Mouse (Mus musculus): Measurements from ENCODE around the gene Src. TPM values are rescaled to one million over a fixed set of nuclear protein-coding genes. Genes with fewer than 3 reads are reported as not detected.
A peak's percentile ranks its signal among the peaks of the same experiment; 100 is the strongest.
"Not testable (repeated sequence)": the region's sequence is repeated elsewhere in the genome, so short reads cannot be mapped to it uniquely, and the experiment has no call there.

Src gene
- 16.9 and 17.3 TPM in 2 replicates for polyA plus RNA-seq (2015; fragmentation: Nextera tagmentation; extraction: Ambion mirVana)

DNA sequence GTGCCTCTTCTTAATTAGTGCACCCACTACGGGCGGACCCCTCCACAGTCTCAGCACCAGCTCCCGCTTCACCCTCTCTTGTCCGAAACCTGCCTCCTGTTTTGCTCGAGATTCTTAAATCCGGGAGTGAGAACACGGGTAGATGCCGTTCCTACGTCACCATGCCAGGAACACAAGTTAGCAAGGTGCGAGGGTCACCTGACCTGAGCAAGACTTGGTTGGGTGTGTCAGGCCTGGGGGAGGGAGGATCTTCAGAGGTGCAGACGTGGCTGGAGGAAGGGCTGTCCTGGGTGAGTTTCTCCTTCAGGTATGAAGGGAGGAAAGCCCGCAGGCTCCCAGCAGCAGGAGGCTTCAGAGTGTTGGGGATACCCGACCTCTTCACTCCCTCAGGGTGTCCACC is at the start of gene Src:
TSS of gene Src (plus strand) at position 239 of the 400 bp plus-strand sequence.
- ATAC-seq (ENCODE audit: low FRiP score, low TSS enrichment), result no peak
- H3K27ac ChIP-seq (ENCODE audit: low read length), result no peak within 1 kb of the TSS
- 24% methylated on average over 13 of the region's 13 CpGs for WGBS

DNA sequence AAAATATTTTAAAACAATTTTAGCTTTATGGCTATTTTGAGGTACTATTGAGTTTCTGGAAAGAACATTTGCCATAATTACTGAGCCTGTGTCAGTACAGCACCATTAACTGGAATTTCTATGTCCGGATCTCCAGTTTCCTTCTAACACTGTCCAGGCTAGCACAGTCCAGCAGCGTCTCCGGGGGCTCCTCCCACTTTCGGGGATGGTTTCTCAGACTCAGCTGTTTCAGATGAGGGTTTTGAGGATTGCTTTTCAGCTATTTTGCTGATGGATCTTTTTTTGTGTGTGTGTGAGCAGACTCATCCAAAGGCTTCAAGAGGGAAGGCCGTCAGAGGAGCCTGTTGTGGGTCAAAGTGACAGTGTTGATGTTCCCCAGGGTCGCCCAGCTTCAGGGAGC is 46.5 kb upstream of the Src start:
- WGBS, result 64% methylated on average over 6 of the region's 6 CpGs
- no peak overlapping the region for H3K27ac ChIP-seq (ENCODE audit: low read length)
- peaks cover 30% of the 10 kb centered on the region for H3K4me1 ChIP-seq (ENCODE audit: insufficient read depth, low read length)
- H3K9me3 ChIP-seq (ENCODE audit: low read length), result no peaks in the 10 kb centered on the region
- no peak overlapping the region for H3K4me3 ChIP-seq (ENCODE audit: low read length)
- no peaks in the 10 kb centered on the region for H3K27me3 ChIP-seq (ENCODE audit: insufficient read depth, low read length)
- H3K9ac ChIP-seq (replicated peaks; ENCODE audit: low read length), result no peak overlapping the region
- ATAC-seq (ENCODE audit: low FRiP score, low TSS enrichment), result no peak
- H3K36me3 ChIP-seq (ENCODE audit: insufficient read depth, low read length), result 0 out of 2 replicates have a peak, but pooled peaks cover 10% of the 10 kb centered on the region
- no peak overlapping the region for H3K4me2 ChIP-seq (replicated peaks; ENCODE audit: low read depth, low read length)

More for the DNA sequence above, at the start of gene Src:
- Histone ChIP-seq H3K36me3 (ENCODE audit: insufficient read depth, low read length) (no peaks in the 10 kb centered on the region), H3K27me3 (ENCODE audit: insufficient read depth, low read length) (no peaks in the 10 kb centered on the region), H3K9me3 (ENCODE audit: low read length) (no peaks in the 10 kb centered on the region), H3K9ac (replicated peaks; ENCODE audit: low read length) (0 out of 2 replicates have a peak within 1 kb of the TSS, but pooled peaks have one; percentile 9), H3K4me2 (replicated peaks; ENCODE audit: low read depth, low read length) (no peak within 1 kb of the TSS), H3K4me3 (ENCODE audit: low read length) (no peak within 1 kb of the TSS), H3K4me1 (ENCODE audit: insufficient read depth, low read length) (peaks cover 24% of the 10 kb centered on the region)

DNA sequence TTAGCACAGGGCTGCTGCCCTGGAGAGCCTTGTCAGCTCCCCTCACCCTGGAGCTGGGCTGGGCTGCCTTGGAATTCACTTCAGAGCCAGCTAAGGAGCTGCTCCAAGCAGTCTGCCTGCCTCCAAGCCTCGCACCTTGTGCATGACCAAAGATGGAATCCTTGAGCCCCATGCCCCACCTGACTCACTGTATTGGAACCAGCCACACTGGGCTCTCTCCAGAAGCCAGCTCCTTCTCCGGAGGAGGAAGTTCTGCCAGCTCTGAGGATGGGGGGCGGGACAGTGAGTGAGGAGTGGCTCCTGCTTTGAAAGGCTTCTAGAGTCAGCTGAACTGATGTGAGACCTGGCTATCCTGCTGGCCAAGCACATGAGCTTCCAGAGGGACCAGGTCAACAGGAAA is 44.6 kb upstream of the Src start:
- no peak overlapping the region for H3K27ac ChIP-seq (ENCODE audit: low read length)
- no peak overlapping the region for H3K9ac ChIP-seq (replicated peaks; ENCODE audit: low read length)
- 69% methylated on average over 3 of the region's 3 CpGs for WGBS
- H3K4me3 ChIP-seq (ENCODE audit: low read length), result no peak overlapping the region
- peaks cover 17% of the 10 kb centered on the region for H3K4me1 ChIP-seq (ENCODE audit: insufficient read depth, low read length)
- H3K4me2 ChIP-seq (replicated peaks; ENCODE audit: low read depth, low read length), result no peak overlapping the region
- ATAC-seq (ENCODE audit: low FRiP score, low TSS enrichment), result no peak
- no peaks in the 10 kb centered on the region for H3K27me3 ChIP-seq (ENCODE audit: insufficient read depth, low read length)
- H3K9me3 ChIP-seq (ENCODE audit: low read length), result no peaks in the 10 kb centered on the region
- H3K36me3 ChIP-seq (ENCODE audit: insufficient read depth, low read length), result 0 out of 2 replicates have a peak, but pooled peaks cover 10% of the 10 kb centered on the region

DNA sequence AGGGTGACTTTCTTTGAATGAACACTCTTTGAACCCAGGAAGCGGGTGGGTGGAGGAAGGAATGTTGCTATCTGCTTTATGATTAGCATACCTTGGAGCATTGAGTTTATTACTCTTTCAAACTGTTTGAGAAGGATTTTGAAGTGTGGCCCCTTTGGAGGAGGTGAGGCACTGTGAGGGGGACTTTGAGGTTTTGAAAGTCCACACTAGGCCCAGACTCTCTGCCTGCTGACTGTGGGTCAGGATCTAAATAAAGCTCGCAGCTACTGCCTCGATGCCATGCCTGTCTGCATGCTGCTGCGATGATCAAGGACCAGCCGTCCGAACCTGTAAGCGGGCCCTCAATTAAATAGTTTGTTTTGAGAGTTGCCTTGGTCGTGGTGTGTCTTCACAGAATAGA is 43.2 kb upstream of the Src start:
- 58% methylated on average over 8 of the region's 8 CpGs for WGBS
- ATAC-seq (ENCODE audit: low FRiP score, low TSS enrichment), result no peak
- no peak overlapping the region for H3K27ac ChIP-seq (ENCODE audit: low read length)

DNA sequence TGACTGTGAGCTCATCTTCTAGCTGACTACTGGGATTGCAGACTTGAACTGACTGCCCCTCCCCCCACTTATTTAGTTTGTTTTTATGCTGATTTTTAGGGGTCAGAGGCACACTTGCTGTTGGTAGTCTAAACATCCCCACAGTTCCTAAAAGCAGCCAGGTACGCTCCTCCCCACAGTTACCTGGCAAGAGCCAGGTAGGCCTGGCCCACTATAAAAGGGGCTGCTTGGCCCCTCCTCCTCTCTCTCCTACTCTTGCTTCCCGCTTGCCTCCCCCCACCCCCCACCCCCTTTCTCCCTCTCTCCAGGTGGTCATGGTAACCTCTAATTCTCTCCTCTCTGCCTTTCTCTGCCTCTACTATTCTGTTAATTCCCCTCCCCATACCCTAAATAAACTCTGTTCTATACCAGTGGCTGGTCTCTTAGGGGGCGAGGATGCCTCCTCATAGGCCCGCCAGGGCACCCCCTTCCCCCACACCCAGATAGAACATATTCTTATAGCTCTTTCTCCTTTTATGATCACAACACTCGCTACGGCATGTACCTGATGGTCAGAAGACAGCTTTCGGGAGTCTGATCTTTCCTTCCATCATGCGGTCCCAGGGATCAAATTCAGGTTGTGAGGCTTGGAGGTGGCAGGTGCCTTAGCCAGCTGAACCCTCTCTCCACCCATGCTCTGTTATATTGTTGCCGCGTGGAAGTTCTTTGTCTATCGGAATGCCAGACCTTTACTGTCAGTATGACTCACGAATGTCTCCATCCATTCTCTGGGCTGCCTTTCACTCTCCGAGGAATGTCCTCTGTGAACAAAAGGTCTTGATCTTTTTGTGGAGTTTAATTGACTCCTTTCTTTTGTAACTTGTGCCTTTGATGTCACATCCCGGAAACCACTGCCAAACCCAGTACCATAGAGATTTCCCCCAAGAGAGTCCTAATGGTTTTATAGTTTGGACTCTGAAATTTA is 42.2 kb upstream of the Src start:
- H3K36me3 ChIP-seq (ENCODE audit: insufficient read depth, low read length), result 0 out of 2 replicates have a peak, but pooled peaks cover 11% of the 10 kb centered on the region
- H3K9ac ChIP-seq (replicated peaks; ENCODE audit: low read length), result no peak overlapping the region
- no peak for ATAC-seq (ENCODE audit: low FRiP score, low TSS enrichment)
- 30% methylated on average over 14 of the region's 14 CpGs for WGBS
- H3K4me3 ChIP-seq (ENCODE audit: low read length), result no peak overlapping the region
- no peaks in the 10 kb centered on the region for H3K9me3 ChIP-seq (ENCODE audit: low read length)
- H3K27me3 ChIP-seq (ENCODE audit: insufficient read depth, low read length), result no peaks in the 10 kb centered on the region
- no peak overlapping the region for H3K27ac ChIP-seq (ENCODE audit: low read length)
- H3K4me2 ChIP-seq (replicated peaks; ENCODE audit: low read depth, low read length), result no peak overlapping the region
- H3K4me1 ChIP-seq (ENCODE audit: insufficient read depth, low read length), result peaks cover 17% of the 10 kb centered on the region; the same call in 1 of the 2 replicates

More for the DNA sequence above, 43.2 kb upstream of the Src start:
- Histone ChIP-seq H3K9ac (replicated peaks; ENCODE audit: low read length) (no peak overlapping the region), H3K9me3 (ENCODE audit: low read length) (no peaks in the 10 kb centered on the region), H3K4me1 (ENCODE audit: insufficient read depth, low read length) (peaks cover 17% of the 10 kb centered on the region; the same call in 1 of the 2 replicates), H3K36me3 (ENCODE audit: insufficient read depth, low read length) (0 out of 2 replicates have a peak, but pooled peaks cover 10% of the 10 kb centered on the region), H3K27me3 (ENCODE audit: insufficient read depth, low read length) (no peaks in the 10 kb centered on the region), H3K4me2 (replicated peaks; ENCODE audit: low read depth, low read length) (no peak overlapping the region), H3K4me3 (ENCODE audit: low read length) (no peak overlapping the region)

DNA sequence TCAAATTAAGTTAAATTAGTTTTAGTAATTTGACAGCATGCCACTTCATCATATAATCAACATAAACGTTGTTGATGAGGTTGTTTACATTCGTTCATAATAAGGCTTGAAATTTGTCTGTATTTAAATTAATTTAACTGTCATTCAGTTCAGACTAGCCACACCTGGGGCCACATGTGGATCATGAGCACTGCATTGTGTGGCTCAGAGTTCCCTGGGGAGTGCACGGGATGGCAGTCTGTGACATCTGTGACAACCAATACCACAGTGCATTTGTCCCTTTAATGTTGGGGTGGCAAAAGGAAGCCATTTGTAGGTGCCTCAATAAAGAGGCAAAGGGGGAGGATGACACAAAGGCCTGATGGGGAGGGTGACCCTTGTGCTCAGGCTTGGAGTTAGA is 41.2 kb upstream of the Src start:
- H3K4me1 ChIP-seq (ENCODE audit: insufficient read depth, low read length), result peaks cover 17% of the 10 kb centered on the region; the same call in 1 of the 2 replicates
- ATAC-seq (ENCODE audit: low FRiP score, low TSS enrichment), result no peak
- 42% methylated on average over 3 of the region's 3 CpGs for WGBS
- no peaks in the 10 kb centered on the region for H3K27me3 ChIP-seq (ENCODE audit: insufficient read depth, low read length)
- peaks cover 14% of the 10 kb centered on the region; the same call in 1 of the 2 replicates for H3K36me3 ChIP-seq (ENCODE audit: insufficient read depth, low read length)
- no peak overlapping the region for H3K4me3 ChIP-seq (ENCODE audit: low read length)
- H3K27ac ChIP-seq (ENCODE audit: low read length), result no peak overlapping the region
- H3K9ac ChIP-seq (replicated peaks; ENCODE audit: low read length), result no peak overlapping the region
- no peaks in the 10 kb centered on the region for H3K9me3 ChIP-seq (ENCODE audit: low read length)
- no peak overlapping the region for H3K4me2 ChIP-seq (replicated peaks; ENCODE audit: low read depth, low read length)

DNA sequence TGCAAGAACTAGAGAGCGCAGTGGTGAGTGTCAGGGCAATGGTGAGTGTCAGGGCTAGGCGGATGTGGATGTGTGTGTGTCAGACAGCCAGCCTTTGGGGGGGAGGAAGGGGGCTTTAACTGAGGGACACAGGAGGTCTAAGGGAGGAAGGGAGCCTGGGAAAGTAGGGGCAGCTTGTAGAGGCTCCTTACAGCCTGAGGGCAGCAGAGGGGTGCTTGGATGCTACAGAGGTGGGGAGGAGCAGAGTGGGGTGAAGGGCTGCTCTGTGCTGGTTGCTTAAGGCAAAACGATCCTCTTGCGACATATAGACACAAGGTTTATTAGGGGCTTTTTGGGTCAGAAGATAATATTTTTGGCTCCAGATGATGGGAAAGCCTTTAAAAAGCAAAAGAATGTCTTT is 33.4 kb upstream of the Src start:
- Histone ChIP-seq H3K4me2 (replicated peaks; ENCODE audit: low read depth, low read length) (no peak overlapping the region), H3K9ac (replicated peaks; ENCODE audit: low read length) (no peak overlapping the region), H3K27ac (ENCODE audit: low read length) (no peak overlapping the region), H3K4me1 (ENCODE audit: insufficient read depth, low read length) (no peaks in the 10 kb centered on the region), H3K36me3 (ENCODE audit: insufficient read depth, low read length) (peaks cover 11% of the 10 kb centered on the region), H3K4me3 (ENCODE audit: low read length) (no peak overlapping the region), H3K27me3 (ENCODE audit: insufficient read depth, low read length) (no peaks in the 10 kb centered on the region), H3K9me3 (ENCODE audit: low read length) (no peaks in the 10 kb centered on the region)
- WGBS, result 75% methylated on average over 4 of the region's 4 CpGs
- ATAC-seq (ENCODE audit: low FRiP score, low TSS enrichment), result no peak

DNA sequence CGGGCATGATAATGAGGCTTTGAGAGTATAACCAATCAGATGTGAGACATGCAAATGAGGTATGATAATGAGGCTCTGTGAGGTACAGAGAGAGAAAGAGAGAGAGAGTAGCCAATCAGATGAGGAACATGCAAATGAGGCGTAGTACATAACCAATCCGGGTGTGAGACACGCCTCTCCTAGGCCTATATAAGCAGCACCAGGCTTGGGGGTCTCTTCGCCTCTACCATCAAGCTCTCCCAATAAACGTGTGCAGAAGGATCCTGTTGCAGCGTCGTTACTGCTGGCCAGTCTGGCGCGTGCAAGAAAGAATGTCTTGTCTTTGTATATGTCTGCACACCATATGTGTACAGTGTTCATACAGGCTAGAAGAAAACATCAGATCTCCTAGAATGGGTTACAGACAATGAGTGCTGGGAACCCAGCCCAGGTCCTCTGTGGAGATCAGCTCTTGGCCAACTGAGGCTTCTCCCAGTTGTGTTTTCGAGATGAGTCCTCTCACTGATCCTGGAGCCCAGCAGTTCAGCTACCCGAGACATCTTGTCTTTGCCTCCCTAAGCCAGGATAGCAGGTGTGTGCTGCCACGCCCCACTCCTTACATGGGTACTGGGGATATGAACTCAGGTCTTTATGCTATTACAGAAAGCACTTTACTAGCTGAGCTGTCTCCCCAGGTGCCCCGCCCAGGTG is 29.2 kb upstream of the Src start:
- H3K27me3 ChIP-seq (ENCODE audit: insufficient read depth, low read length); H3K9me3 ChIP-seq (ENCODE audit: low read length); H3K27ac ChIP-seq (ENCODE audit: low read length); H3K36me3 ChIP-seq (ENCODE audit: insufficient read depth, low read length); H3K9ac ChIP-seq (replicated peaks; ENCODE audit: low read length); H3K4me2 ChIP-seq (replicated peaks; ENCODE audit: low read depth, low read length); H3K4me3 ChIP-seq (ENCODE audit: low read length); ATAC-seq (ENCODE audit: low FRiP score, low TSS enrichment); H3K4me1 ChIP-seq (ENCODE audit: insufficient read depth, low read length): not testable (repeated sequence)
- 96% methylated on average over 14 of the region's 14 CpGs for WGBS

DNA sequence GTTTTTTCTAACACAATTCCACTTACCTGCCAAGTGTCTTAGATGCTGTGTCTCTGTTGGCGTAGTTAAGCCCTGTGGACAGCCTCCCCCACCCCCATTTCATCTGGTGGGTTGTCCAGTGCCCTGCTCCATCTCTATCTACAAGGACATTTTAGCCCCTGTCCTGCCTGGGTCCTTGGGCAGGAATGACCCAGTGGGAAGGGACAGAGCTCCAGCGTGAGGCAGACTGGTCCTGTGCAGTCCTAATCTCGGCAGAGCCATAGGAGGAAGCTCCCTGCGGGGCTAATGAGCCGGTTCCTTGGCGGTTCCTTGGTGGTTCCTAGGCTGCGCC is 28.7 kb upstream of the Src start:
- Histone ChIP-seq H3K27ac (ENCODE audit: low read length) (no peak overlapping the region), H3K9ac (replicated peaks; ENCODE audit: low read length) (no peak overlapping the region), H3K4me3 (ENCODE audit: low read length) (no peak overlapping the region), H3K9me3 (ENCODE audit: low read length) (no peaks in the 10 kb centered on the region), H3K4me2 (replicated peaks; ENCODE audit: low read depth, low read length) (no peak overlapping the region), H3K27me3 (ENCODE audit: insufficient read depth, low read length) (no peaks in the 10 kb centered on the region), H3K36me3 (ENCODE audit: insufficient read depth, low read length) (0 out of 2 replicates have a peak, but pooled peaks cover 5% of the 10 kb centered on the region), H3K4me1 (ENCODE audit: insufficient read depth, low read length) (no peaks in the 10 kb centered on the region)
- ATAC-seq (ENCODE audit: low FRiP score, low TSS enrichment), result no peak
- WGBS, result 83% methylated on average over 7 of the region's 7 CpGs
